Mouse (Mus musculus) forebrain, embryonic 15.5 days (tissue): ENCODE data around the gene Cfap157. TPM values are rescaled to one million over a fixed set of nuclear protein-coding genes. Genes with fewer than 3 reads are reported as not detected.

ENCODE experiments used
- ATAC-seq: fragments of 200-750 bp; cut with Nextera tagmentation; replicated peaks from 2 replicates; pipeline ENCODE4 v1.8.0; 2017; ENCODE audit warnings: mild to moderate bottlenecking, moderate TSS enrichment, moderate library complexity
- H3K27ac ChIP-seq: fragments of 300-500 bp; sonication (generic); replicated peaks from 2 replicates; pipeline ENCODE4 v1.5.1; 2015; ENCODE audit warnings: mild to moderate bottlenecking, inconsistent platforms
- H3K27me3 ChIP-seq: fragments of 300-500 bp; sonication (generic); 2 replicates; pipeline ENCODE4 v1.6.1; 2015; ENCODE audit warnings: inconsistent platforms
- H3K36me3 ChIP-seq: fragments of 300-500 bp; sonication (generic); 2 replicates; pipeline ENCODE4 v1.6.1; 2015; ENCODE audit warnings: mild to moderate bottlenecking, inconsistent platforms
- H3K4me1 ChIP-seq: fragments of 300-500 bp; sonication (generic); 2 replicates; pipeline ENCODE4 v1.6.1; 2015; ENCODE audit warnings: inconsistent platforms
- H3K4me2 ChIP-seq: fragments of 300-500 bp; sonication (generic); replicated peaks from 2 replicates; pipeline ENCODE4 v1.6.1; 2015; ENCODE audit warnings: mild to moderate bottlenecking, inconsistent platforms
- H3K4me3 ChIP-seq: fragments of 300-500 bp; sonication (generic); 2 replicates; pipeline ENCODE4 v1.5.1; 2015; ENCODE audit warnings: mild to moderate bottlenecking, inconsistent platforms
- H3K9ac ChIP-seq: fragments of 300-500 bp; sonication (generic); replicated peaks from 2 replicates; pipeline ENCODE4 v1.6.1; 2015; ENCODE audit warnings: mild to moderate bottlenecking, inconsistent platforms
- H3K9me3 ChIP-seq: fragments of 300-500 bp; sonication (generic); 2 replicates; pipeline ENCODE4 v1.6.1; 2016; ENCODE audit warnings: inconsistent platforms
- WGBS: fragments of 180-500 bp; shearing (Covaris S2); methylation state at CpG from one replicate; pipeline ENCODE4 v1.1.7; 2015; ENCODE audit warnings: mixed read lengths; 5-methylcytosine and 5-hydroxymethylcytosine counted together
- polyA plus RNA-seq: library from polyadenylated mRNA; unstranded; fragments of >200 nt; fragmentation: Nextera tagmentation; extraction: Ambion mirVana; gene quantifications from 2 replicates; pipeline ENCODE4 v1.2.1, GENCODE M21; 2015

Cfap157 gene
- polyA plus RNA-seq, 1 experiment from 2014 or later = 0.61 TPM

DNA sequence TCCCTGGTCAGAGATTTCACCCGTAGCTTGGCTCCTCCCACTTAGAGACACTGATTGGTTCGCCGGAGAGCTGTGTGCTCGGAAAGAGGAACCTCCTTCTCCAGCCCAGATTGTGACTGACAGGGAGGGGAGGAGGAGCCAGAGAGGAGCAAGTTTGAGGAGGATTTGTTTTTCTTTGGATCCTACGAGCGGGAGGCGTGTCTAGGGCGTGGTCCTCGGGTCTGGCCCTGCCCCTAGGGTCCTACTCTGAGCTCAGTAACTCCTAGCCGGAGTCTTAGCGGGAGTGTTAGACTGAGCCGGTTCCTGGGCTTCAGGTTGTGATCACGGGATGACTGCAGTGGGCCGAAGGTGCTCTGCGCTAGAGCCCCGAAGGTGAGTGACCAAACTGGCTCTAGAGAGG, 56.8 kb downstream of the Cfap157 start:
- ATAC-seq = peak; percentile 97
- peak overlapping the region; percentile 46 for H3K4me2 ChIP-seq
- H3K27me3 ChIP-seq = no peaks in the 10 kb centered on the region
- peaks cover 4% of the 10 kb centered on the region for H3K4me1 ChIP-seq
- peak overlapping the region; percentile 31 for H3K4me3 ChIP-seq
- WGBS = under 1% methylated on average over 16 of the region's 16 CpGs
- H3K9me3 ChIP-seq = no peaks in the 10 kb centered on the region
- H3K9ac ChIP-seq = peak overlapping the region; percentile 29; the same call in 1 of the 2 replicates
- H3K36me3 ChIP-seq = no peaks in the 10 kb centered on the region
- H3K27ac ChIP-seq = no peak overlapping the region

Other genes starting within 250 kb of the Cfap157 start
- gene Fam102a, start 249.1 kb downstream of the Cfap157 start, polyA plus RNA-seq = 5.7 and 6.1 TPM in 2 replicates
- gene Dpm2, start 213.6 kb downstream of the Cfap157 start, polyA plus RNA-seq = 136 TPM in 2 replicates
- gene Pip5kl1, start 209.6 kb downstream of the Cfap157 start, polyA plus RNA-seq = 3.5 and 4.2 TPM in 2 replicates
- 0.23 and 0.24 TPM in 2 replicates for gene 9430097D07Rik, start 208.7 kb downstream of the Cfap157 start, polyA plus RNA-seq
- gene St6galnac4, start 197.3 kb downstream of the Cfap157 start, polyA plus RNA-seq = 25.9 and 26.4 TPM in 2 replicates
- gene St6galnac6, start 184.7 kb downstream of the Cfap157 start, polyA plus RNA-seq = 16.6 and 19.3 TPM in 2 replicates
- gene Ak1, start 162.7 kb downstream of the Cfap157 start, polyA plus RNA-seq = 74.1 and 79.6 TPM in 2 replicates
- 23.4 and 25.1 TPM in 2 replicates for gene Eng, start 137.8 kb downstream of the Cfap157 start, polyA plus RNA-seq
- 19.9 and 21.2 TPM in 2 replicates for gene Fpgs, start 80.3 kb downstream of the Cfap157 start, polyA plus RNA-seq
- 88.0 and 98.2 TPM in 2 replicates for gene Cdk9, start 71.4 kb downstream of the Cfap157 start, polyA plus RNA-seq
- gene Sh2d3c, start 63.4 kb downstream of the Cfap157 start, polyA plus RNA-seq = 39.5 and 39.7 TPM in 2 replicates
- gene 6330409D20Rik, start 43.4 kb downstream of the Cfap157 start, polyA plus RNA-seq = 2.4 and 2.7 TPM in 2 replicates
- gene Tor2a, start 27.2 kb downstream of the Cfap157 start, polyA plus RNA-seq = 63.2 and 66.3 TPM in 2 replicates
- gene Ttc16, start 8.8 kb downstream of the Cfap157 start, polyA plus RNA-seq = 0.61 and 0.66 TPM in 2 replicates
- 4.8 and 6.6 TPM in 2 replicates for gene Ptrh1, start 8.6 kb downstream of the Cfap157 start, polyA plus RNA-seq
- 191 and 197 TPM in 2 replicates for gene Stxbp1, start 62.8 kb upstream of the Cfap157 start, polyA plus RNA-seq
- gene Fam129b, start 91.7 kb upstream of the Cfap157 start, polyA plus RNA-seq = 33.5 TPM in 2 replicates
- gene Rpl12, start 177.1 kb upstream of the Cfap157 start, polyA plus RNA-seq = 96.9 and 99.7 TPM in 2 replicates
- gene Lrsam1, start 177.2 kb upstream of the Cfap157 start, polyA plus RNA-seq = 16.7 and 17.8 TPM in 2 replicates
- 20.9 and 21.3 TPM in 2 replicates for gene Slc2a8, start 197.7 kb upstream of the Cfap157 start, polyA plus RNA-seq